19 mouse cellular contexts compared by ENCODE assay signal in the genomic region with DNA sequence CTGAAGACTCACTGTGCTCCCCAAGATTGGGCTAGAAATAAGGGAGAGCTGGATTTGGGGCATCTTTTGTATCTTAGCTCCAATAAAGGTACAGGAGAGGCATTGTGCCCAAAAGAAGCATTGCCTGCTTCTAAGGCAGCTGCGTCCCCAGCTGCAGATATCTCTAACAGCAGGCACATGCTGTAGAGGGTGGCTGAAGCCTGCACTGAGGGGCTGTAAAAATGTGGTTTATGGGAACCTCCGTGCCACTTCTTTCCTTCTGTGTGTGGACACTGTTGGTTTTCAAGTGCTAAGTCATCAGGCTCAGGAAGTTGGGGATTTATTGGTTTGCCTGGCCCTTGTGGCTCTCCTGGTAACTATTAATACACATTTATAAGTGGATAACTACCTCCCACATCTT. TPM values are rescaled to one million over a fixed set of nuclear protein-coding genes. Genes with fewer than 3 reads are reported as not detected.
DNase-seq lines count a peak whose midpoint lies in the region; ATAC-seq and TF ChIP-seq lines count a peak whose summit lies in the region.
"Had no signal": no experiment of that assay in that cellular context is flagged by ENCODE, and none has a peak within 500 bp of the region (broad histone marks: within the 10 kb centered on the region; RNA-seq: fewer than 3 reads in every experiment).

No protein-coding gene starts in this region.

- peaks cover 12% of the 10 kb centered on the region for H3K4me1 ChIP-seq in limb, embryonic 12.5 days (replicated peaks)
- peaks cover 9% of the 10 kb centered on the region; the same call in 1 of the 2 replicates for H3K4me1 ChIP-seq in limb, embryonic 10.5 days

- no peak overlapping the region for H3ac ChIP-seq in myocyte (ENCODE audit: control insufficient read depth, insufficient read length)

- no peak for DNase-seq in limb, embryonic 10.5 days (ENCODE audit: low spot score)
- DNase-seq in layer of hippocampus, adult 9-10 months (ENCODE audit: low spot score), result no peak
- no peak for DNase-seq in thymus, postnatal 25 days
- no peak for DNase-seq in ovary, postnatal 36 days (ENCODE audit: low spot score)
- DNase-seq: adrenal gland, adult 2 months; adrenal gland, adult 8-10 months; B cell, adult 2 months; cerebellum, adult 11 months; cerebellum, adult 11-12 months had no signal

- H3K27me3 ChIP-seq in limb, embryonic 12.5 days, result no peaks in the 10 kb centered on the region
- no peaks in the 10 kb centered on the region for H3K27me3 ChIP-seq in limb, embryonic 10.5 days (ENCODE audit: low read depth, poor library complexity, severe bottlenecking)
- H3K27me3 ChIP-seq in myocyte (ENCODE audit: control insufficient read depth, insufficient read depth, insufficient read length), result no peaks in the 10 kb centered on the region
- H3K27me3 ChIP-seq: CH12.LX, Patski had no signal

- H3K36me3 ChIP-seq in limb, embryonic 12.5 days, result no peaks in the 10 kb centered on the region
- no peaks in the 10 kb centered on the region for H3K36me3 ChIP-seq in limb, embryonic 10.5 days
- no peaks in the 10 kb centered on the region for H3K36me3 ChIP-seq in myocyte (ENCODE audit: control insufficient read depth, insufficient read depth)
- H3K36me3 ChIP-seq: G1E had no signal

- TF ChIP-seq POLR2A in myocyte (IDR thresholded peaks at IDR 0.05; ENCODE audit: insufficient read length, low read depth), result no peak

- H3K9ac ChIP-seq in limb, embryonic 12.5 days (replicated peaks), result no peak overlapping the region

- no peaks in the 10 kb centered on the region for H3K9me3 ChIP-seq in limb, embryonic 12.5 days
- H3K9me3 ChIP-seq in limb, embryonic 10.5 days (replicated peaks), result no peaks in the 10 kb centered on the region
- H3K9me3 ChIP-seq: G1E had no signal

- ATAC-seq in limb, embryonic 12.5 days (ENCODE audit: insufficient number of reproducible peaks, insufficient read depth, low FRiP score, low TSS enrichment, low read depth), result no peak
- peak; percentile 58 for ATAC-seq in common myeloid progenitor, adult 5-6 weeks (replicated peaks; ENCODE audit: low read depth, poor library complexity, severe bottlenecking)
- ATAC-seq in hematopoietic stem cell, adult 5-6 weeks (replicated peaks in 1 of 2; ENCODE audit: insufficient read depth in 1 of 2, low FRiP score in 2 of 2, low TSS enrichment in 1 of 2, low read depth in 1 of 2, poor library complexity in 2 of 2, severe bottlenecking in 2 of 2), result peak; percentile 69 to 80
- ATAC-seq: activated CD4-positive, CD25-positive, alpha-beta regulatory T cell, adult 4 months; CD4-positive, CD25-positive, alpha-beta regulatory T cell, adult 4 months; Patski had no signal

- WGBS in limb, embryonic 12.5 days, result 27% methylated on average over 2 of the region's 2 CpGs
- WGBS in limb, embryonic 10.5 days, result 57% methylated on average over 2 of the region's 2 CpGs

- H3K4me3 ChIP-seq in limb, embryonic 12.5 days (replicated peaks), result no peak overlapping the region
- H3K4me3 ChIP-seq in limb, embryonic 10.5 days, result no peak overlapping the region
- no peak overlapping the region for H3K4me3 ChIP-seq in myocyte

- no peak overlapping the region for H3K4me2 ChIP-seq in limb, embryonic 12.5 days
- no peak overlapping the region for H3K4me2 ChIP-seq in myocyte (ENCODE audit: low read depth)

- no peaks in the 10 kb centered on the region for H3K79me2 ChIP-seq in myocyte (ENCODE audit: control insufficient read depth, insufficient read depth)

- H3K27ac ChIP-seq in limb, embryonic 12.5 days, result peak overlapping the region; percentile 7; the same call in 1 of the 2 replicates
- no peak overlapping the region for H3K27ac ChIP-seq in limb, embryonic 10.5 days

TF ChIP-seq in myocyte, 11 proteins besides CTCF, POLR2A, EP300 and RAD21:
- TF ChIP-seq MYOD1 (IDR thresholded peaks at IDR 0.05; ENCODE audit: control insufficient read depth in 1 of 3, insufficient read length in 2 of 3, low read depth in 2 of 3) (peak in 2 of 3 experiments; percentile 65 to 79), MYOG (IDR thresholded peaks at IDR 0.05; ENCODE audit: control insufficient read depth in 1 of 3, insufficient read depth in 1 of 3, insufficient read length in 2 of 3, low read depth in 2 of 3) (peak in 1 of 3 experiments; percentile 69), SRF (IDR thresholded peaks at IDR 0.05; ENCODE audit: control insufficient read depth, insufficient read length, low read depth) (no peak), TCF3 (IDR thresholded peaks at IDR 0.05; ENCODE audit: insufficient read length, low read depth) (peak; percentile 8)

RNA-seq across cellular contexts. Expression of gene 1500015O10Rik, which starts 11.6 kb away (rescaled TPM):
- 0.49 and 1.5 TPM in 2 replicates for polyA plus RNA-seq in limb, embryonic 12.5 days (2016; fragmentation: Nextera tagmentation; extraction: Ambion mirVana)
- not detected in 2 replicates for polyA plus RNA-seq in limb, embryonic 10.5 days (2016; fragmentation: Nextera tagmentation; extraction: Ambion mirVana)
- total RNA-seq in common myeloid progenitor, adult 5-6 weeks (2017), result not detected in 2 replicates
- not detected in 2 replicates for total RNA-seq in hematopoietic stem cell, adult 5-6 weeks (2017)
- 7.2 TPM for polyA plus RNA-seq in myocyte (2012; fragmentation: generic; extraction: Trizol)
- total RNA-seq: CH12.LX, MEL had no signal
- polyA plus RNA-seq: activated CD4-positive, CD25-positive, alpha-beta regulatory T cell, adult 4 months; CD4-positive, CD25-positive, alpha-beta regulatory T cell, adult 4 months; G1E had no signal
